Mouse (Mus musculus) heart, adult 2 months (tissue): ENCODE measurements around the gene F13a1. TPM values are rescaled to one million over a fixed set of nuclear protein-coding genes. Genes with fewer than 3 reads are reported as not detected.

Experiments
- DNase-seq, 2 experiments: peaks; one replicate each; pipeline ENCODE4 v3.0.0; 2021
- H3K27ac ChIP-seq: fragments of 200-600 bp; 2 replicates; pipeline ENCODE4 v1.8.1; 2022
- H3K27me3 ChIP-seq: fragments of 200-500 bp; 2 replicates; pipeline ENCODE4 v1.6.1; 2012; ENCODE audit warnings: mild to moderate bottlenecking, low read length, inconsistent platforms, mixed read lengths; ENCODE audit not compliant: control insufficient read depth, insufficient read depth
- H3K36me3 ChIP-seq: fragments of 200-500 bp; 2 replicates; pipeline ENCODE4 v1.6.1; 2012; ENCODE audit warnings: low read length, inconsistent platforms; ENCODE audit not compliant: control insufficient read depth, insufficient read depth
- H3K4me1 ChIP-seq: fragments of 200-500 bp; 2 replicates; pipeline ENCODE4 v1.6.1; 2011; ENCODE audit warnings: low read length; ENCODE audit not compliant: control insufficient read depth, insufficient read depth
- H3K4me3 ChIP-seq: fragments of 200-600 bp; 2 replicates; pipeline ENCODE4 v1.8.1; 2022
- H3K79me2 ChIP-seq: fragments of 200-500 bp; replicated peaks from 2 replicates; pipeline ENCODE4 v1.6.1; 2012; ENCODE audit warnings: mild to moderate bottlenecking, inconsistent platforms, low read length, moderate library complexity, mixed read lengths; ENCODE audit not compliant: control insufficient read depth, insufficient read depth
- H3K9ac ChIP-seq: fragments of 200-500 bp; 2 replicates; pipeline ENCODE4 v1.6.1; 2012; ENCODE audit warnings: low read depth, mild to moderate bottlenecking, control low read depth, inconsistent platforms, low read length, mixed read lengths
- CTCF ChIP-seq: fragments of 200-600 bp; IDR thresholded peaks from 2 replicates; pipeline ENCODE4 v1.8.1; 2022; ENCODE audit warnings: antibody characterized with exemption, mild to moderate bottlenecking, moderate library complexity
- EP300 ChIP-seq: fragments of 200-500 bp; IDR thresholded peaks from 2 replicates; pipeline ENCODE4 v1.6.1; 2011; ENCODE audit warnings: low read depth, low read length, control low read depth; ENCODE audit not compliant: insufficient read depth
- POLR2A ChIP-seq: fragments of 200-500 bp; IDR thresholded peaks from 2 replicates; pipeline ENCODE4 v1.6.1; 2011; ENCODE audit warnings: mild to moderate bottlenecking, low read depth, low read length, control low read depth; ENCODE audit not compliant: insufficient read depth
- WGBS: fragments of 180-500 bp; shearing (Covaris S2); methylation state at CpG from one replicate; pipeline ENCODE4 v1.1.7; 2018; 5-methylcytosine and 5-hydroxymethylcytosine counted together
- intact Hi-C: fragments of 180-260 bp; cut with DNase I; formaldehyde crosslinking; loops from one replicate; pipeline ENCODE4 v1.15.1; 2025
- long read RNA-seq: library from polyadenylated mRNA; stranded (forward); transcript quantifications from one replicate; pipeline ENCODE4 v2.0.0, GENCODE M21; 2021
- polyA plus RNA-seq: library from polyadenylated mRNA; depleted of rRNA; stranded (reverse); fragments of >200 nt; gene quantifications from 2 replicates; pipeline ENCODE4 v1.2.3, GENCODE M21; 2012; rRNA removed
- total RNA-seq, 2 experiments: library from RNA; stranded (reverse); gene quantifications; 2 replicates each; pipeline ENCODE4 v1.2.3; 2021

The F13a1 gene
- total RNA-seq = 10 to 100 TPM; 32.7 to 36.0 TPM
- 8.2 and 15.3 TPM in 2 replicates for polyA plus RNA-seq
- long read RNA-seq, transcript F13a1-201 (15 exons, 3,952 nt) = major isoform, 17 of 23 reads
- long read RNA-seq, partial matches to known transcripts = 2 of 23 reads
- long read RNA-seq, other reads (novel, unspliced or antisense) = 3 of 23 reads

GRCm38 (mm10) chr13:37050126-37050525 lies at the start of gene F13a1:
Gene F13a1, minus strand, starts transcription at chr13:37050244.
- H3K36me3 ChIP-seq = no peaks in the 10 kb centered on the region
- 21% methylated on average over 3 of the region's 3 CpGs for WGBS
- no peak for DNase-seq
- no peaks in the 10 kb centered on the region for H3K79me2 ChIP-seq
- no peak within 1 kb of the TSS for H3K27ac ChIP-seq
- H3K27me3 ChIP-seq = no peaks in the 10 kb centered on the region
- intact Hi-C loops = no loop called here
- no peak for TF ChIP-seq CTCF
- no peak within 1 kb of the TSS for H3K4me3 ChIP-seq
- H3K9ac ChIP-seq = no peak within 1 kb of the TSS
- no peaks in the 10 kb centered on the region for H3K4me1 ChIP-seq

DNA sequence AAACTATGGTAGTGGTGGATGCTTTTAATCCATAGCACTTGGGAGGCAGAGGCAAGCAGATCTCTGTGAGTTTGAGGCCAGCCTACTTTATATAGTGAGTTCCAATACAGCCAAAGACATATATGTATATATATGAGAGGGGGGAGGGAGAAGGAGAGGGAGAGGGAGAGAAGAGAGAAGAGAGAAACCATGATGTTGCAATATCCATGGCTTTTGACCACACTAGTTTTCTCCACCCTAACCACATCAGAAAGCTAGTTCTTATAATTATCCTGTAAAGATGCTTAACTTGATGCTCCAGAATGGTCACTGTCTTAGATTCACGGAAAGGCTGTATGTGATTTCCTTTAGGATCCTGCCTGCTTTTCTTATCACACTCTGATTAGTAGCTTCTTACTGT lies 41.6 kb upstream of the F13a1 start:
- no peaks in the 10 kb centered on the region for H3K4me1 ChIP-seq
- TF ChIP-seq EP300 (no peak), POLR2A (no peak), CTCF (no peak)
- no peaks in the 10 kb centered on the region for H3K36me3 ChIP-seq
- no peak overlapping the region for H3K27ac ChIP-seq
- no peaks in the 10 kb centered on the region for H3K79me2 ChIP-seq
- H3K4me3 ChIP-seq = no peak overlapping the region
- DNase-seq = no peak
- H3K27me3 ChIP-seq = no peaks in the 10 kb centered on the region
- intact Hi-C loops = no loop called here
- H3K9ac ChIP-seq = no peak overlapping the region
- 87% methylated on average over 1 of the region's 1 CpGs for WGBS

GRCm38 (mm10) chr13:37089104-37089503 lies 39.1 kb upstream of the F13a1 start:
- intact Hi-C loops = no loop called here
- no peaks in the 10 kb centered on the region for H3K27me3 ChIP-seq
- no peaks in the 10 kb centered on the region for H3K4me1 ChIP-seq
- H3K4me3 ChIP-seq = no peak overlapping the region
- no peak for DNase-seq
- H3K79me2 ChIP-seq = no peaks in the 10 kb centered on the region
- no peaks in the 10 kb centered on the region for H3K36me3 ChIP-seq
- no peak for TF ChIP-seq CTCF
- TF ChIP-seq EP300 = no peak
- no peak for TF ChIP-seq POLR2A
- H3K27ac ChIP-seq = no peak overlapping the region
- no peak overlapping the region for H3K9ac ChIP-seq
- 38% methylated on average over 6 of the region's 6 CpGs for WGBS

DNA sequence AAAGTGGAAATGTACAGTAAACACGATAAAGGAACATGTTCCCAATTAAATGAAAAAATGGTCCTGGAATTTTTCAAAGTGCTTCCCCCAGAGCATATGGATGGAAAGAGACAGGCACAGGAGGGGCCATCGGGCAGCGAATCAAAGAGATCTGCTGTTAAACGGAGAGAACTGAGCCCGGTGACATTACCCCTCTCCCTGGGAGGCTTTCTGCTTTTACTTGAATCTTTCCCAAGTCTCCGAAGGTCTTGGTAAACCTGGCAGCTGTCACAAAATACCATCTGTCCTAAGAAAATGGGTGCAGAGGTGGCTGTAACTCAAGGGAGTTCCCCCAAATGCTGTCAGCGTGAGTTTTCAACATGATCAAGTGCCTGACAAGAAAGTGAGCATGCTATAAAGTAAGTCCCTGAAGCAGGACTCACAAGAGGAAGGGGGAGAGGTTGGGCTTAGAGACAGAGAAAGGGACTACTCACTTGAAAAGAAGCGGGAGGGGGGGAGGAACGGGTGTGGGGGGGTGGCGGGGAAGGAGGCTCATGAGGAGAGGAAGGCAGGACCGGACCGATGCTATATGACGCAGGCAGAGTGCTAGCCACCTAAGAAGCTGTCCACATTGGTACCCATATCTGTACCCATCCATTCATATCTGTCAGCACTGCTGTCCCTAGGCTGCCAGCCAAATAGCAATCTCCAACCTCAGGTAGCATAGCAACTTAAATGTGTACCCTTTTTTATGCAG lies 31.6 kb upstream of the F13a1 start:
- no peaks in the 10 kb centered on the region for H3K79me2 ChIP-seq
- H3K27ac ChIP-seq = no peak overlapping the region

DNA sequence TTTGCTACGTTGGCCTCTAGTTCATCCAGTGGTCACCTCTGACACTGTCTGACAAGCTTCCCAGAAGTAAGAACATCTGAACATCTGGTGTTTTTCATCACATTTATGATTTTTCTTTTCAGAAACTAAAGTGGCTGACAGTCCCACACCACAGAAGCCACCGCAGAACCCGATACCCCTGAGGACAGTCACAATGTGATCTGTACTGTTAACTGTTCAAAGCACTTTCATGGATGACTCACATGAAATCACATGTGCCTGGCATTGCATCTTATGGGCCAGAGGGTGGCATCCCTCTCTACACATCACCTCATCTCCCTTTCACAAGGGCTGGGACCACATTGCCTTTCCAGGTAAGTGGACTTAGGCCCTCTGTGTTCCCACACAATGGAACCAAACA lies 21.3 kb upstream of the F13a1 start:
- H3K27ac ChIP-seq = no peak overlapping the region
- H3K79me2 ChIP-seq = no peaks in the 10 kb centered on the region
- DNase-seq = no peak
- no peaks in the 10 kb centered on the region for H3K27me3 ChIP-seq
- no peak for TF ChIP-seq POLR2A
- TF ChIP-seq EP300 = no peak
- no peak for TF ChIP-seq CTCF
- WGBS = 75% methylated on average over 3 of the region's 3 CpGs
- intact Hi-C loops = no loop called here
- no peaks in the 10 kb centered on the region for H3K36me3 ChIP-seq
- no peak overlapping the region for H3K9ac ChIP-seq
- no peak overlapping the region for H3K4me3 ChIP-seq
- H3K4me1 ChIP-seq = no peaks in the 10 kb centered on the region

More for the DNA sequence above, 31.6 kb upstream of the F13a1 start:
- Histone ChIP-seq H3K4me1 (no peaks in the 10 kb centered on the region), H3K9ac (no peak overlapping the region), H3K4me3 (no peak overlapping the region), H3K27me3 (no peaks in the 10 kb centered on the region), H3K36me3 (no peaks in the 10 kb centered on the region)
- 61% methylated on average over 13 of the region's 13 CpGs for WGBS
- TF ChIP-seq CTCF (no peak), EP300 (no peak), POLR2A (no peak)
- intact Hi-C loops = no loop called here
- no peak for DNase-seq

GRCm38 (mm10) chr13:37070824-37071223 lies 20.8 kb upstream of the F13a1 start:
- intact Hi-C loops = no loop called here
- Histone ChIP-seq H3K9ac (no peak overlapping the region), H3K27ac (no peak overlapping the region), H3K36me3 (no peaks in the 10 kb centered on the region), H3K79me2 (no peaks in the 10 kb centered on the region), H3K4me1 (no peaks in the 10 kb centered on the region), H3K4me3 (no peak overlapping the region), H3K27me3 (no peaks in the 10 kb centered on the region)
- TF ChIP-seq EP300 (no peak), CTCF (no peak), POLR2A (no peak)
- whole genome bisulfite sequencing = 51% methylated on average over 4 of the region's 4 CpGs
- DNase-seq = no peak
